Mouse (Mus musculus): ENCODE data around the gene Emilin1.

DNA sequence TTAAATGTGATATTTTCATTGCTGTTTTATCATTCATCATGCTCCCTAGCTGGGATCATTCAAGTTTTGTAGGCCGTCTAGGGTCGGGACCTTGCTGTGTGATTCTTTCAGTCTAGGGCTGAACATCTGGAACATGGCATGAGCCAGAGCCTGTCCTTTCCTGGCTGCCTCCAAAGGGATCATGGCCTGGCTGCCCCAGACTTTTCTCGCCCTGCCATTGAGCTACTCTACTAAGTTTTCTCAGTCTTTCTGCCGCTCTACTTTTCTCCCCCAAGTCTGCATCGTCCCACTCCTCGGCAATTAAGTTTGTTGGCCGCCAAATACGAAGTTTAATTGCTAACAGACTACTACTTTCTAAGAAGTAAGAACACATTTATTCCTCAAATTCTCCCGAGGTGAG is 44.2 kb upstream of the Emilin1 start:
- TF ChIP-seq CTCF (IDR thresholded peaks at IDR 0.05; ENCODE audit: control insufficient read depth, insufficient read depth, low read length), result no peak
- TF ChIP-seq POLR2A (IDR thresholded peaks at IDR 0.05; ENCODE audit: borderline replicate concordance, control insufficient read depth, low read depth, low read length), result no peak
